ENCODE assay signal across 8 mouse cellular contexts in genomic region chr10:44003551-44004151, GRCm38 (mm10).
DNase-seq lines count a peak whose midpoint lies in the region; ATAC-seq and TF ChIP-seq lines count a peak whose summit lies in the region.

No protein-coding gene starts in this region.

- no peaks in the 10 kb centered on the region for H3K9me3 ChIP-seq in embryonic facial prominence, embryonic 12.5 days
- H3K9me3 ChIP-seq in heart, embryonic 15.5 days (replicated peaks): no peaks in the 10 kb centered on the region
- H3K9me3 ChIP-seq in kidney, postnatal 0 days (replicated peaks; ENCODE audit: low read length): no peaks in the 10 kb centered on the region

- peak; percentile 42 for DNase-seq in ovary, postnatal 10 days (ENCODE audit: low spot score)
- DNase-seq in ovary, adult 18-20 months (ENCODE audit: low spot score): no peak
- peak; percentile 59 for DNase-seq in kidney, postnatal 0 days (ENCODE audit: low spot score)
- DNase-seq in lung, postnatal 4 days: peak; percentile 79
- peak; percentile 39 for DNase-seq in right cerebral cortex, postnatal 14 days
- DNase-seq in urinary bladder, postnatal 4 days (ENCODE audit: low spot score in 2 of 2): peak; percentile 38 to 63

- H3K9ac ChIP-seq in embryonic facial prominence, embryonic 12.5 days: peak overlapping the region; percentile 27; the same call in 1 of the 2 replicates
- peak overlapping the region; percentile 36 for H3K9ac ChIP-seq in heart, embryonic 15.5 days
- H3K9ac ChIP-seq in kidney, postnatal 0 days (ENCODE audit: low read depth, low read length): peak overlapping the region; percentile 60

- no peak for ATAC-seq in embryonic facial prominence, embryonic 12.5 days (ENCODE audit: insufficient number of reproducible peaks, insufficient read depth, low FRiP score, low TSS enrichment)
- ATAC-seq in heart, embryonic 15.5 days (replicated peaks; ENCODE audit: insufficient number of reproducible peaks, insufficient read depth, low FRiP score, low read depth): peak; percentile 32; the same call in 1 of the 2 replicates
- ATAC-seq in kidney, postnatal 0 days (replicated peaks; ENCODE audit: low FRiP score, low read depth): no peak; the same call in 1 of the 2 replicates

- no peak overlapping the region for H3K27ac ChIP-seq in embryonic facial prominence, embryonic 12.5 days
- H3K27ac ChIP-seq in heart, embryonic 15.5 days: no peak overlapping the region
- H3K27ac ChIP-seq in kidney, postnatal 0 days: peak overlapping the region; percentile 33; the same call in 1 of the 2 replicates

- H3K4me1 ChIP-seq in embryonic facial prominence, embryonic 12.5 days: peaks cover 18% of the 10 kb centered on the region
- peaks cover 25% of the 10 kb centered on the region for H3K4me1 ChIP-seq in heart, embryonic 15.5 days (replicated peaks)
- H3K4me1 ChIP-seq in kidney, postnatal 0 days (replicated peaks; ENCODE audit: insufficient read depth, low read length): peaks cover 3% of the 10 kb centered on the region; the same call in 1 of the 2 replicates

- peaks cover 61% of the 10 kb centered on the region for H3K27me3 ChIP-seq in embryonic facial prominence, embryonic 12.5 days
- peaks cover 87% of the 10 kb centered on the region for H3K27me3 ChIP-seq in heart, embryonic 15.5 days
- H3K27me3 ChIP-seq in kidney, postnatal 0 days (ENCODE audit: insufficient read depth, low read length): peaks cover 24% of the 10 kb centered on the region

- WGBS in embryonic facial prominence, embryonic 12.5 days: under 1% methylated on average over 68 of the region's 68 CpGs
- under 1% methylated on average over 68 of the region's 68 CpGs for WGBS in heart, embryonic 15.5 days
- WGBS in kidney, postnatal 0 days: under 1% methylated on average over 68 of the region's 68 CpGs

- peak; percentile 32 for TF ChIP-seq CTCF in kidney, postnatal 0 days (IDR thresholded peaks at IDR 0.05; ENCODE audit: low read depth)

- no peaks in the 10 kb centered on the region for H3K36me3 ChIP-seq in embryonic facial prominence, embryonic 12.5 days
- H3K36me3 ChIP-seq in heart, embryonic 15.5 days: no peaks in the 10 kb centered on the region
- H3K36me3 ChIP-seq in kidney, postnatal 0 days (ENCODE audit: insufficient read depth, low read length): no peaks in the 10 kb centered on the region

- H3K4me2 ChIP-seq in embryonic facial prominence, embryonic 12.5 days (replicated peaks): peak overlapping the region; percentile 77
- peak overlapping the region; percentile 76 for H3K4me2 ChIP-seq in heart, embryonic 15.5 days
- peak overlapping the region; percentile 84 for H3K4me2 ChIP-seq in kidney, postnatal 0 days (ENCODE audit: low read length)

- peak overlapping the region; percentile 54 for H3K4me3 ChIP-seq in embryonic facial prominence, embryonic 12.5 days
- H3K4me3 ChIP-seq in heart, embryonic 15.5 days: peak overlapping the region; percentile 67
- H3K4me3 ChIP-seq in kidney, postnatal 0 days (replicated peaks; ENCODE audit: low read depth, low read length): peak overlapping the region; percentile 75
